Mouse (Mus musculus) hindbrain, embryonic 16.5 days (tissue): ENCODE measurements around the gene Serpini1. TPM values are rescaled to one million over a fixed set of nuclear protein-coding genes. Genes with fewer than 3 reads are reported as not detected.
A peak's percentile ranks its signal among the peaks of the same experiment; 100 is the strongest.
"Not testable (repeated sequence)": the region's sequence is repeated elsewhere in the genome, so short reads cannot be mapped to it uniquely, and the experiment has no call there.

Source experiments
- ATAC-seq: fragments of 200-750 bp; cut with Nextera tagmentation; 2 replicates; pipeline ENCODE4 v1.8.0; 2017; ENCODE audit warnings: moderate TSS enrichment, moderate library complexity
- H3K27ac ChIP-seq: fragments of 300-500 bp; sonication (generic); 2 replicates; pipeline ENCODE4 v1.5.1; 2014; ENCODE audit warnings: low read depth, mild to moderate bottlenecking, control low read depth, low read length, moderate library complexity
- H3K27me3 ChIP-seq: fragments of 300-500 bp; sonication (generic); replicated peaks from 2 replicates; pipeline ENCODE4 v1.6.1; 2014; ENCODE audit warnings: low read length; ENCODE audit not compliant: control insufficient read depth, insufficient read depth
- H3K36me3 ChIP-seq: fragments of 300-500 bp; sonication (generic); 2 replicates; pipeline ENCODE4 v1.6.1; 2014; ENCODE audit warnings: mild to moderate bottlenecking, low read length, moderate library complexity, mixed read lengths; ENCODE audit not compliant: control insufficient read depth, insufficient read depth
- H3K4me1 ChIP-seq: fragments of 300-500 bp; sonication (generic); 2 replicates; pipeline ENCODE4 v1.6.1; 2014; ENCODE audit warnings: low read depth, low read length; ENCODE audit not compliant: control insufficient read depth, insufficient read depth
- H3K4me2 ChIP-seq: fragments of 300-500 bp; sonication (generic); 2 replicates; pipeline ENCODE4 v1.6.1; 2014; ENCODE audit warnings: mild to moderate bottlenecking, low read length, control low read depth, moderate library complexity
- H3K4me3 ChIP-seq: fragments of 300-500 bp; sonication (generic); 2 replicates; pipeline ENCODE4 v1.5.1; 2014; ENCODE audit warnings: mild to moderate bottlenecking, low read length, control low read depth, moderate library complexity
- H3K9ac ChIP-seq: fragments of 300-500 bp; sonication (generic); 2 replicates; pipeline ENCODE4 v1.6.1; 2014; ENCODE audit warnings: low read depth, mild to moderate bottlenecking, control low read depth, low read length, moderate library complexity
- H3K9me3 ChIP-seq: fragments of 300-500 bp; sonication (generic); 2 replicates; pipeline ENCODE4 v1.6.1; 2014; ENCODE audit warnings: mild to moderate bottlenecking, low read length, moderate library complexity; ENCODE audit not compliant: control insufficient read depth
- WGBS: fragments of 180-500 bp; shearing (Covaris S2); extraction: QIAGEN DNeasy Blood & Tissue Kit; methylation state at CpG from one replicate; pipeline ENCODE4 v1.1.7; 2014; 5-methylcytosine and 5-hydroxymethylcytosine counted together
- polyA plus RNA-seq: library from polyadenylated mRNA; unstranded; fragments of >200 nt; fragmentation: Nextera tagmentation; extraction: Ambion mirVana; gene quantifications from 2 replicates; pipeline ENCODE4 v1.2.1, GENCODE M21; 2015

Gene Serpini1
- polyA plus RNA-seq, 1 experiment from 2014 or later = 186 TPM

DNA sequence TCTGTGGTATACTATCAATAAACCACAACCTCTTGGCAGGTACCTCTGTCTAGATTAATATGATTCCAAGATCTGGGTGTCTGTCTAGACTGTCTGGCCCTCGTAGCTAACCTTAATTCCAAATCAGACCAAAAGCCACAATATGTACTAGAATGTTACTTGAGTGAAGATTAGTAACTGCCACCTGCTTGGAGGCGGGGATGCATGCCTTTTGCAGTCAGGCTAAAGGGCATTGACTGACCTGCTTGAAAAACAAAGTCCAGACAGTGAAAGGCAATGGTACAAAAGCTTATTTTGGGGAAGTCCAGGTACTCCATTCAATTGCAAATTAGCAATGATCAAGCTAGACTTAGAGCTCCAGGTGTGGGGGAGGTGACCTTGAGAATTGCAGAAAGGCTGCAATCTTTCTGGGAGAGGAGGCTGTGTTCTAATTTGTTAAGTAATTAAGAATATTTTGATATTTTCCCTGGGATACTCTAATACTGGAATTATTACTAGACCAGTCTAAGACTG is 94.3 kb downstream of the Serpini1 start:
- Histone ChIP-seq H3K9me3 (no peaks in the 10 kb centered on the region), H3K4me3 (no peak overlapping the region), H3K4me1 (no peaks in the 10 kb centered on the region), H3K36me3 (no peaks in the 10 kb centered on the region), H3K4me2 (no peak overlapping the region), H3K27me3 (no peaks in the 10 kb centered on the region), H3K9ac (no peak overlapping the region), H3K27ac (no peak overlapping the region)
- no peak for ATAC-seq
- WGBS = 80% methylated on average over 2 of the region's 2 CpGs

DNA sequence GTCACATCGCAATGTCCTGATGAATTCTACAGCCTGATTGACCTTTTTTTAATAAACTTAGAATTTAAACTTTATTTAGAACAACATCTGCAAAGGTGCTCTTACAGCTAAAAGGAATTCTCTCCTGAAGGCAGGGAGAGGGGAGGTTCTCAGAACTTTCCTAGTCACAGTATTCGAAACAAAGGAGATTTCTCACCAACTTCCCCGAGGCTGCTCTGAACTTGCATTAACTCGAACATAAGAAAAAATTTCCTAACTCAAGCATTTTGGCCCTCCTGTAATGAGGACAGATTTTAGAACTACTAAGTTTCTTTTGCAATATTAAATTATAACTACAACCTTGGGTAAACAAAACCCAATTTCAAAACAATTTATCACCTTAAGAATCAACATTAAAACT is 96.6 kb downstream of the Serpini1 start:
- H3K27me3 ChIP-seq, H3K27ac ChIP-seq, H3K9me3 ChIP-seq, H3K4me2 ChIP-seq, ATAC-seq, H3K36me3 ChIP-seq, H3K4me1 ChIP-seq, H3K9ac ChIP-seq, H3K4me3 ChIP-seq: not testable (repeated sequence)
- 80% methylated on average over 4 of the region's 4 CpGs for WGBS

DNA sequence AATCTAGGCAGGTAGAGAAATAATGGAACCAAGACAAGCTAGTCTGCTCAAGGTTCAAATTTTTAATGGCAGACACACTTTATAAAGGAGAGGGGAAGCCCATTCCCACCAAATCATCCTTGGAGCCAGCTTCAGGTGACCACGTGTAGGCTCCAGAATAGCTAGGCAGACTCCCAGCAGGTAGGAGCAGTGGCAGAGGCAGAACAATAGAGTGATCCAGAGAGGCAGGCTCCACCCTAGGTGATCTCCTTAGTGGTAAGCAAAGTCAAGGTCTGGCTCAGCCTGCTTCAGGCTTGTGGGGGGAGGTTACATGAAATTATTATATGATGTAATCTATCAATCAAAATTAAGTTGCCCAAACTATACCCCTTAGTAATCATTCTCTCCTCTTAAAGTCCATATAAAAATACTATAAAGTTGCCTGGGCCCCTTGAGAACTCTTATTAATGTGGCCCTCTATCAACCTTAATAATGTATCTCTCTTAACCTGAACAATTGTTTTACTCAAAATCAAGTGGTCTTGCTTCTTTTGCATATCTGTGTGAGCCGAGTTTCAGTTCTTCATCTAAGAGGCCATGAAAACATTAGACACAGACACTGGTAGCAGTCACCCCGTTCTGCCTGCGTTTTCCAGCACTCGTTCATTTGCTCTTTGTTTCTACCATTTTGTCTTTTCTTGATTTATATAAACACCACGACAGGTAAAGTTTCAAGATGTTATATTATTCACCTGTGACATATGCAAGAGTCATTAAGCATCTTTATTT is 98.4 kb downstream of the Serpini1 start:
- ATAC-seq = no peak

DNA sequence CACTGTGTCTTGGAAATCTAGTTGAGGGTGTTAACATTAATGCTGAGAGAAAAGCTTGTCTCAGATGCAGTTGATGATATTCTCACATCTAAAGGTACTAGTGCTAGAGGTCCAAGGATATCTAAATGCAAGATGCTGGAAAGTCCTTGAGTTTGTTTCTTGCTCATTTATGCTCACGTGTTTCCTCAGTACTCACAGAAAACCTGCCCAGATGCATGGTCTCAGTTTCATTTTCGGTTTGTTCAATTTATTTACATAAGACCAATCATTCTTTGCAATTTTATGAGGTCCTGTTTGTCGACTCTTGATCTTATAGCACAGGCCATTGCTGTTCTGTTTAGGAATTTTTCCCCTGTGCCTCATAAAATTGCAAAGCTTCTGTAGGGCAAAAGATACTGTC is 109.6 kb downstream of the Serpini1 start:
- Histone ChIP-seq H3K27ac (no peak overlapping the region), H3K9me3 (no peaks in the 10 kb centered on the region), H3K4me3 (no peak overlapping the region), H3K27me3 (no peaks in the 10 kb centered on the region), H3K4me1 (no peaks in the 10 kb centered on the region; the same call in 1 of the 2 replicates), H3K36me3 (no peaks in the 10 kb centered on the region), H3K4me2 (no peak overlapping the region), H3K9ac (no peak overlapping the region)
- 89% methylated on average over 3 of the region's 3 CpGs for WGBS
- ATAC-seq = no peak

More for the DNA sequence above, 98.4 kb downstream of the Serpini1 start:
- no peaks in the 10 kb centered on the region for H3K9me3 ChIP-seq
- H3K9ac ChIP-seq = no peak overlapping the region
- H3K4me2 ChIP-seq = no peak overlapping the region
- H3K27ac ChIP-seq = no peak overlapping the region
- no peaks in the 10 kb centered on the region for H3K4me1 ChIP-seq
- H3K4me3 ChIP-seq = no peak overlapping the region
- H3K36me3 ChIP-seq = no peaks in the 10 kb centered on the region
- no peaks in the 10 kb centered on the region for H3K27me3 ChIP-seq
- WGBS = 76% methylated on average over 6 of the region's 6 CpGs

DNA sequence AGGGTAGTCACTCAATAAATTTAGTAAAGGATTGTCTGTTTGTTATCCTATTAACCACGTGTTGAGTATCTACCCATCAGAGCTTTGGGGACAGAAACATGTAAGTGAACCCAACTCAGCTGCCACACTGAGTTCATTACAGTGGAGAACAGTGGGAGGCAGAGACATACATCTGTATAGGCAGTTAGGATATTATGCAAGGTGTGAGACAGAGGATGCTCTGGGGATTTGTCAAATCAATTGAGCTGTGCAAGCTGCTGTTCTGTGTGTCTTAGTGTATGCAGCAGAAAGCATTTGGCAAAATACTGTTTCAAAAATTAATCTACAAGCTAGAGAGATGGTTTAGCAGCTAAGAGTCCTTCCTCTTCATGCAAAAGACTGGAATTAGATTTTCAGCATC is 113.1 kb downstream of the Serpini1 start:
- 58% methylated on average over 1 of the region's 1 CpGs for WGBS
- H3K4me3 ChIP-seq = no peak overlapping the region
- H3K36me3 ChIP-seq = no peaks in the 10 kb centered on the region
- H3K9ac ChIP-seq = no peak overlapping the region
- no peak overlapping the region for H3K4me2 ChIP-seq
- H3K9me3 ChIP-seq = no peaks in the 10 kb centered on the region
- H3K27me3 ChIP-seq = no peaks in the 10 kb centered on the region
- no peak overlapping the region for H3K27ac ChIP-seq
- ATAC-seq = 0 out of 2 replicates have a peak, but pooled peaks have one; percentile 34
- no peaks in the 10 kb centered on the region; the same call in 1 of the 2 replicates for H3K4me1 ChIP-seq

DNA sequence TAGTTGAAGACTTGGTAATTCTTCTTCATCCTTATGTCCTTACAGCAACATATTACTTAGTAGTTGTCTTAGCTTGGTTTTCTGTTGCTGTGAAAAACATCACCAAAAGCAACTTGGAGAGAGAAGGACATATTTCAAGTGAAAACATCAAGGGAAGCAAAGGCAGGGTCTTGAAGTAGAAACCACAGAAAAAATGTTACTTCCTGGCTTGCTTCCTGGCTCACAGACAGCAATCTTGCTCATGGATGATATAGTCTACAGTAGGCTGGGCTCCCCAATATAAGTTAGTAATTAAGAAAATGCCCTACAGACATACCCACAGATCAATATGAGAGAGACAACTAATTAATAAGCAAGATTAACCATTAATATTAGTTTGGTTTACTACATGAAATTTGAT is 125.5 kb downstream of the Serpini1 start:
- no peak for ATAC-seq
- Histone ChIP-seq H3K4me2 (no peak overlapping the region), H3K36me3 (no peaks in the 10 kb centered on the region)

DNA sequence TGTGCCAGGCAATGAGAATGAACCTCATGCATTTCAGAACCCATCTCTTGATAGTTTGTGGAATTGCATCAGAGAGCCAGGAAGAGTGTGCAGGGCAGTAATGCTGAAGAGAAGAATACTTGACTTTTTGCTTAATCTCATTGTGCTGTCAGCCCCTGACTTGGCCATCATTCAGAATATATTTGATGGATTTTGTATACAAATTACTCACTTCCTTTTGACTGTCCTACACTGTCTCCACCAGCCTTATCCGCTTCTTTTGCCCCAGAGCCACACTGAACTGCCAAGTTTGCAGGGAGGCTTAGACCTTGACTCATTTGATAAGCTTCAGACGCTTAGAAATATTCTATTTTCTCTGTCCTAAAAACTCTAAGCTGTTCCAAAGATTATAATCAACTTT is 129.4 kb downstream of the Serpini1 start:
- ATAC-seq = no peak
- 84% methylated on average over 2 of the region's 2 CpGs for WGBS
- Histone ChIP-seq H3K27me3 (no peaks in the 10 kb centered on the region), H3K4me2 (no peak overlapping the region), H3K9me3 (no peaks in the 10 kb centered on the region), H3K4me3 (no peak overlapping the region), H3K9ac (no peak overlapping the region), H3K36me3 (no peaks in the 10 kb centered on the region), H3K27ac (no peak overlapping the region), H3K4me1 (no peaks in the 10 kb centered on the region)

More for the DNA sequence above, 125.5 kb downstream of the Serpini1 start:
- no peaks in the 10 kb centered on the region for H3K4me1 ChIP-seq
- no peaks in the 10 kb centered on the region for H3K27me3 ChIP-seq
- H3K4me3 ChIP-seq = no peak overlapping the region
- H3K27ac ChIP-seq = no peak overlapping the region
- no peak overlapping the region for H3K9ac ChIP-seq
- H3K9me3 ChIP-seq = no peaks in the 10 kb centered on the region

DNA sequence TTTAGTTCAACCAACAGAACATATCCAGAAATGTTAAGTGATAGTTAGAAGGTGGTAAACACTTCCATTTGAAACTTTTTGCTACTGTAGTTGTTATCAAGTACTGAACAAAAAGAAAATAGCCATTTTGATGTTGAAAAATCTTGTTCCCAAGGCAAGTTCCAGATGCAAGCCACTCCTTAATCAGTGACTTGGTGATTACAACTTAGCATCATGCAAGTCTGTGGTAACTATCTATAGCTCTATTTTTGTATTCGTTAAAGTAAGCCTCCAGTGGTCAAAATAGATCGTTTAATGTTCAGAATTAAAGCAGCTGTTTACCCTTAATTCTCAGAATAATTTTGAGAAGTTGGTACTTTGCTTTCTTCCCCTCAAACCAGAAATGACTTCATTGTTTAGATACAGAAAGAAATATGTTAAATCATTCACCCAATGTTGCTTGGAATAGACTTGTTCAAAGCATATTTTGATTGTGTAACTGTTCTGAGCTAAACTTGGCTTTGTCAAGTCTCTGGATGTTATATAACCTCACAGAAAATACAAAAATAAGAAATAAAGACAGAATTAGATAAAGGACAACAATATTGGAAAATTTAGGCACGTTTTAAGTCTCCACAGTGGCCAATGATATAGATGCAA is 130.0 kb downstream of the Serpini1 start:
- ATAC-seq = no peak
- Histone ChIP-seq H3K27me3 (no peaks in the 10 kb centered on the region), H3K27ac (no peak overlapping the region), H3K36me3 (no peaks in the 10 kb centered on the region), H3K4me2 (no peak overlapping the region), H3K4me1 (no peaks in the 10 kb centered on the region), H3K9ac (no peak overlapping the region), H3K9me3 (no peaks in the 10 kb centered on the region), H3K4me3 (no peak overlapping the region)
- WGBS = 84% methylated on average over 3 of the region's 3 CpGs

DNA sequence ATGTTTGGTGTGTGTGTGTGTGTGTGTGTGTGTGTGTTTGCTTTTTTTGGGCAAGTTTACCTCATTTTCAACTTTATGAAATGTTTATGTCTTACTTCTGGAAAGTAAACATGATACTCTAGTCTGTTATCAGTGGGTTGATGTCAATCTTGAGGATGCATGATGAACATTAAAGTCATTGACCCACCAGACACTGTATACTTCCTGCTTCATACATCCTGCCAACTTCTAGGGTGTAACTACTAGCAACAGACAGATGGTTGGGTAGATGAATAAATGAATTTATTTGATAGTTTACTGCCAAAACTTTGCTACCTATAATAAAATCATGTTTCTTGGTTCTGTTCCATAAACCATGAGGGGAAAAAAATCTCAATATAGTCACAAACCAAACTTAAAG is 133.0 kb downstream of the Serpini1 start:
- H3K36me3 ChIP-seq = no peaks in the 10 kb centered on the region
- no peaks in the 10 kb centered on the region for H3K9me3 ChIP-seq
- no peak overlapping the region for H3K27ac ChIP-seq
- no peak for ATAC-seq
- no peak overlapping the region for H3K4me2 ChIP-seq
- H3K9ac ChIP-seq = no peak overlapping the region
- no peak overlapping the region for H3K4me3 ChIP-seq
- no peaks in the 10 kb centered on the region for H3K4me1 ChIP-seq
- H3K27me3 ChIP-seq = no peaks in the 10 kb centered on the region
